Mouse (Mus musculus) intestine, embryonic 14.5 days (tissue): ENCODE measurements around the gene Dock1. TPM values are rescaled to one million over a fixed set of nuclear protein-coding genes. Genes with fewer than 3 reads are reported as not detected.

Experiments used
- ATAC-seq: fragments of 200-750 bp; cut with Nextera tagmentation; replicated peaks from 2 replicates; pipeline ENCODE4 v1.8.0; 2017; ENCODE audit warnings: low read depth, moderate number of reproducible peaks, moderate TSS enrichment, moderate library complexity; ENCODE audit not compliant: low FRiP score, low TSS enrichment
- DNase-seq: peaks from one replicate; pipeline ENCODE4 v3.0.0-alpha.2; 2018; ENCODE audit warnings: low spot score
- H3K27ac ChIP-seq: fragments of 300-500 bp; sonication (generic); 2 replicates; pipeline ENCODE4 v1.5.1; 2014; ENCODE audit warnings: low read depth, mild to moderate bottlenecking, control low read depth
- H3K27me3 ChIP-seq: fragments of 300-500 bp; sonication (generic); replicated peaks from 2 replicates; pipeline ENCODE4 v1.6.1; 2014; ENCODE audit warnings: low read length, control low read depth; ENCODE audit not compliant: control insufficient read depth, insufficient read depth
- H3K36me3 ChIP-seq: fragments of 300-500 bp; sonication (generic); 2 replicates; pipeline ENCODE4 v1.6.1; 2014; ENCODE audit warnings: low read length, control low read depth; ENCODE audit not compliant: control insufficient read depth, insufficient read depth
- H3K4me1 ChIP-seq: fragments of 300-500 bp; sonication (generic); replicated peaks from 2 replicates; pipeline ENCODE4 v1.6.1; 2014; ENCODE audit warnings: low read length, control low read depth, mixed read lengths; ENCODE audit not compliant: control insufficient read depth, insufficient read depth
- H3K4me2 ChIP-seq: fragments of 300-500 bp; sonication (generic); 2 replicates; pipeline ENCODE4 v1.6.1; 2014; ENCODE audit warnings: low read length
- H3K4me3 ChIP-seq: fragments of 300-500 bp; sonication (generic); 2 replicates; pipeline ENCODE4 v1.5.1; 2014; ENCODE audit warnings: low read depth, low read length, control low read depth, mixed read lengths
- H3K9ac ChIP-seq: fragments of 300-500 bp; sonication (generic); 2 replicates; pipeline ENCODE4 v1.6.1; 2014; ENCODE audit warnings: mild to moderate bottlenecking, low read length
- H3K9me3 ChIP-seq: fragments of 300-500 bp; sonication (generic); 2 replicates; pipeline ENCODE4 v1.6.1; 2016; ENCODE audit warnings: low read length, control low read depth; ENCODE audit not compliant: control insufficient read depth
- WGBS: fragments of 180-500 bp; shearing (Covaris S2); extraction: QIAGEN DNeasy Blood & Tissue Kit; methylation state at CpG from one replicate; pipeline ENCODE4 v1.1.7; 2014; 5-methylcytosine and 5-hydroxymethylcytosine counted together
- polyA plus RNA-seq: library from polyadenylated mRNA; unstranded; fragments of >200 nt; fragmentation: Nextera tagmentation; extraction: Ambion mirVana; gene quantifications from 2 replicates; pipeline ENCODE4 v1.2.1, GENCODE M21; 2014

Gene Dock1
- polyA plus RNA-seq, 1 experiment from 2014 or later = 37.9 TPM

DNA sequence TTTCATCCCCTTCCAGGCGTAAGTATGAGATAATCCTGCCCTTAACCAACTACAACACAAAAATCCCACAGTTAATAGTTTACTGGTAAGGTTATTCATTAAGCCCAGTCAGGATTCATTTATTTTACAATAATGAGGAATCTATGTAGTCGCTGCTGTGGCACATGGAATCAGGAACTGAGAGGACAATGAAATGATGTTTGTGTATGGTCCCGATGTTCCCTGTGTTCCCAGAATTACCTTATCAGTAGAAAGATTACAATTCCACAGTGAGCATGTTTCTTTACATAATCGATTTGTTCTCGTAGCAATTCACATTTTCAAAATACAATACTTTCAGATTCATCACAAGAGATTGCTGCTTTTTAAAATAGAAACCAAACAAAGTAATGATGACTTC lies 83.0 kb downstream of the Dock1 start:
- ATAC-seq (no peak), DNase-seq (no peak)
- Histone ChIP-seq H3K27ac (no peak overlapping the region), H3K27me3 (no peaks in the 10 kb centered on the region), H3K4me3 (no peak overlapping the region), H3K4me2 (no peak overlapping the region), H3K9me3 (no peaks in the 10 kb centered on the region), H3K4me1 (no peaks in the 10 kb centered on the region), H3K36me3 (peaks cover 89% of the 10 kb centered on the region), H3K9ac (no peak overlapping the region)
- WGBS = 56% methylated on average over 5 of the region's 5 CpGs

DNA sequence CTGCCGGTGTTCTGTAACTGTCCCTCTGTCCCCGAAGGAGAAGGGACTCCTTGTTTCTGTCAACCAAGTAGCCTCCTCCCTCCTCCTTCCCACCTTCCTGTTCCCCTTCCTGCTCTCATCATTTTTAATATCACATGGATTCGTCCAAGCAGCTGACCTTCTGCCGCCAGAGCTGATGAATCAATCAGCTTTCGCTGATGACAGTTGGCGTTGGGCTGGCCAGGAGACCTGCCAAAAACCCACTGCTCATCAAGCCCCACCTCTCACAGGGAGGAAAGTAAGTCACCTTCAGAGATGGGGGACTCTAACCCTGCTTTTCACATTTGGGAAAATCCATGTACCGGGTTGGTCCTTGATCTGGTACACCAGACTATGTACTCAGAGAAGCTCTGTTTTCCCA lies 87.2 kb downstream of the Dock1 start:
- ATAC-seq (no peak), DNase-seq (no peak)
- H3K36me3 ChIP-seq = peaks cover 84% of the 10 kb centered on the region
- H3K27ac ChIP-seq = no peak overlapping the region
- no peak overlapping the region for H3K9ac ChIP-seq
- no peaks in the 10 kb centered on the region for H3K9me3 ChIP-seq
- 91% methylated on average over 7 of the region's 7 CpGs for WGBS
- H3K4me1 ChIP-seq = no peaks in the 10 kb centered on the region
- H3K4me2 ChIP-seq = no peak overlapping the region
- H3K27me3 ChIP-seq = no peaks in the 10 kb centered on the region
- no peak overlapping the region for H3K4me3 ChIP-seq

DNA sequence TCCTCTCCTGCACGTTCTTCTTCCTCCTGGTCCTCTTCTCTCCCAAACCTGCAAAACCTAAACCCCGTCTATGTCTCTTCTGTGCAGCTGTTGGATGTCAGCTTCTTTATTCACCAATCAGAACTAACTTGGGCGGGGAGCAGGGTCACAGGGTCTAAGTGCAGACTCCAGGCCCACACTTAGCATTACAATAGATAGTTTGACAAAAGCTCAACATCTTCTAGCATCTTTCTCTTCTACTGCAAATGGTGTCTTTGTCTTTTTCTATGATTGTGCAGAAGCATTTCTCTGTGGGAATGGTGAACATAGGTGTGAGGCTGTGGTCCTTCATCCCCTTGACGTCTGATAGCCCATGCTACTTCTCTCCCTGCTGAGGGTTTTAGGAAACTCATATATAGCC lies 91.3 kb downstream of the Dock1 start:
- peaks cover 90% of the 10 kb centered on the region for H3K36me3 ChIP-seq
- H3K9ac ChIP-seq = no peak overlapping the region
- DNase-seq = no peak
- WGBS = 80% methylated on average over 4 of the region's 4 CpGs
- H3K4me2 ChIP-seq = no peak overlapping the region
- no peaks in the 10 kb centered on the region for H3K9me3 ChIP-seq
- no peak overlapping the region for H3K27ac ChIP-seq
- no peaks in the 10 kb centered on the region for H3K4me1 ChIP-seq
- H3K27me3 ChIP-seq = no peaks in the 10 kb centered on the region
- no peak overlapping the region for H3K4me3 ChIP-seq
- ATAC-seq = no peak

DNA sequence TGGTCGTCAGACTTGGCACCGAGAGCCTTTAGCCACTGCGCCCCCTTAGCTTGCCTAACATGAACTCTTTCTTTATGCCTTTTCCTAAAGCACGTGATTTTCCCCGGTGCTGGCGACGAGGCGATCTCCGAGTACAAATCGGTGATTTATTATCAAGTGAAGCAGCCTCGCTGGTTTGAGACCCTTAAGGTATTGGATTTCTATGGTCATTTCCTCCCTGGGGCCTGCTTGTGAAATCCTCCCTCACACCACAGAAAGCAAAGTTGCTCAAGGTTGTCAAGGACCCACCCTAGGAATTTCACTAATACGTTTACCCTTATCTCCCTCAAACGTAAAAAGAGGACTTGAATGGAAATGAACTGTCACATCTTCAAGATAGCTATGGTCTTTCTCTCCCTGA lies 94.7 kb downstream of the Dock1 start:
- Histone ChIP-seq H3K4me1 (no peaks in the 10 kb centered on the region), H3K36me3 (peaks cover 93% of the 10 kb centered on the region), H3K4me2 (no peak overlapping the region), H3K27ac (no peak overlapping the region), H3K4me3 (no peak overlapping the region), H3K9me3 (no peaks in the 10 kb centered on the region), H3K27me3 (no peaks in the 10 kb centered on the region), H3K9ac (no peak overlapping the region)
- ATAC-seq = no peak
- 72% methylated on average over 13 of the region's 13 CpGs for WGBS
- no peak for DNase-seq

DNA sequence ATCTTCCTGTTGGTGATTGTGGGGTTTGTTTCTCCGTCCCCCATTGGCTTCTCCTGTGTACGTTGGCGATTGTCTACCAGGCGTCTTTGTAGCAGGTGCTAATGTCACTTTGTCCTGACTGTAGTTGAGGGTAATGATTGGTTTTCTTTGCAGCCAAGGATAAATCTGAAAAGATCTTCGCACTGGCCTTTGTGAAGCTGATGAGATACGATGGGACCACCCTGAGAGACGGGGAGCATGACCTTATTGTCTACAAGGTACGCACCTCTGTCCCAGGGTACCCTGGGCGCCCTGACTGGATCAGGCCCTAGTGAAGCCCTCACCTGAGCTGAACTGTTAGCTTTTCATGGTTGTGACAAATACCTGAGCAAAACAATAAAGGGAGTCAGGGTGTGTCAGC lies 100.9 kb downstream of the Dock1 start:
- Histone ChIP-seq H3K9ac (no peak overlapping the region), H3K36me3 (peaks cover 76% of the 10 kb centered on the region), H3K27ac (no peak overlapping the region), H3K4me2 (no peak overlapping the region), H3K4me1 (no peaks in the 10 kb centered on the region), H3K4me3 (no peak overlapping the region), H3K27me3 (no peaks in the 10 kb centered on the region), H3K9me3 (no peaks in the 10 kb centered on the region)
- 93% methylated on average over 9 of the region's 9 CpGs for WGBS
- ATAC-seq (no peak), DNase-seq (no peak)

DNA sequence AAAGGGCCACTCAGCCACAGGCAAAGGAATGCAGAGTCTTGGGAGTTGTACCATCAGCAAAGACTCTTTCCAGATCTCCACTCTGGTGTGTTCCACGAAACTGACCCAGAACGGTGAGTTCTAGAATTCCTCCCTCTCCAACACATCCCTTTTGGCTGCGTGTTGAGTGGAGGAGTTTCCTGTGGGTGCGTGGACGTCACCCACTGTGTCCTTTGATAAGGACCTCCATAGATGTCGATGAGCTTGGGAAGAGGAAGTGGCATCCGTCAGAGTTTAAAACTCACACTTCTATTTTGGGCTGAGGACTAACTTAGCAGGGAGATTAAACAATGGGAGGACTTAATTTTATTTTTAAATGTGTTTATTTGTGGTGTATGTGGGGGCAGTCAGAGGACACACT lies 101.9 kb downstream of the Dock1 start:
- Histone ChIP-seq H3K36me3 (peaks cover 71% of the 10 kb centered on the region), H3K9ac (no peak overlapping the region), H3K4me2 (no peak overlapping the region), H3K27ac (no peak overlapping the region), H3K4me1 (no peaks in the 10 kb centered on the region), H3K9me3 (no peaks in the 10 kb centered on the region), H3K27me3 (no peaks in the 10 kb centered on the region), H3K4me3 (no peak overlapping the region)
- ATAC-seq = no peak
- 89% methylated on average over 7 of the region's 7 CpGs for WGBS
- no peak for DNase-seq

DNA sequence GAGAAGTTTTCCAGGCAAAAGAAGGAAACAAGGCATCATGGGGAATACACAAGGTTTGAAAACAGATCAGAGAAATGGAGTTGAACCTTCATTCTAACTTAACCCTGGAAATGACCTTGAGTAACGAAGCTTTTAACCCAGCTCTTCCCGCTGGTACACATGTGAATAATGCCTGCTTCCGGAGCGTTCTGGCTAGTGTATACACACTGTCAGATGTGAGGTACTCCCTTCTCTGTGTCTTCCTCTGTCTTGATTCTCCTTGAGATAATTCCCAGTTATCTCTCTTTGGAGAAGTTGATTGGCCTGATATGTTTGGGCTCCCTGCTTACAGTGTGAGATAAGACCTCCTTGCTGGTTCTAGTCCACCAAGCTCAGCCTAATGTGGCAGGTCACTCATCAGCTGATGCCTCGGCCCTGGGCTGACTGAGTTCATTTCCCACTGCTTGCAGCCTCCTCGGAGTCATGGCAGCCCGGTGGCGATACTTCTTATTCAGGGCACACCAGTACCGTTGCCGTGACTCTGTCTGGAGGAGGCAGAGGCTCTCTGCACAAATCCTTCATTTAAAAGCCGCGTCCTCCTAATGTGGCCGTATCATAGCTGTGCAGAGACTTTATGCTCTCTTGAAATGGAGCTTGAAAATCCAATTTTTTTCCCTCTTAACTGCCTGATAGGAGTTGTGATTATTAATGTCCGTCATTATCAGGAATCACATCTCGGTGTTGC lies 102.6 kb downstream of the Dock1 start:
- Histone ChIP-seq H3K36me3 (peaks cover 71% of the 10 kb centered on the region), H3K4me3 (no peak overlapping the region), H3K27me3 (no peaks in the 10 kb centered on the region), H3K4me2 (no peak overlapping the region), H3K27ac (no peak overlapping the region), H3K9ac (no peak overlapping the region), H3K9me3 (no peaks in the 10 kb centered on the region), H3K4me1 (no peaks in the 10 kb centered on the region)
- WGBS = 78% methylated on average over 15 of the region's 15 CpGs
- ATAC-seq = no peak
- no peak for DNase-seq

DNA sequence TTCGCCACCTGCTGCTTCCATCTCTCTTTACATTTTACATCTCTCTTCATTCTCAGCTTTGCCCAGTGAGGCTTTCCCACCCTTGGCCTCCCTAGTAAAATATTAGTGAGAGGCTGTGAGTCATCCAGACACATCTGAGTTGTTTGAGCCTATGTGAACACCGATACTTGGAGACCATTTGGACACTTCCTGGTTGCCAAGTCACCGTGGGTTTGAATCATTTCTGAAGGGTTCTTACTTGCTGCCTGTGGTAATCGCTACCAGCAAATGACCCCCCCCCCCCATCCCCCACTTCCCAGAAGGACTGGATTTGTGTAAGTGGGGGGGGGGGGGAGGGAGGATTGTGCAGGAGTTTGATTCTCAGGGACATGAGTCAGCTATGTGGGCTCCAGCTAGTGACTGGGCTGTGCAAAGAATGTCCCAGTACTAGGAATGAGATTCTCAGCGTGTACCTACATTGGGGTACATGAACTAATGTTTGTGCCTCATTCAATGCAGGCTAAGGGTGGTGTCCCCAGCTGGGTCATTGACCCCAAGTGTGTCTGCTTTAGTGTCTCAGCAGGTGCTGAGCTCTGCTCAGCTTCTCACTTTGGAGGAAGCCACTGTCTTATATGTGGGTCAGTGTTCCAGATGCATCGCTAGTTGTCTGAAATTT lies 103.4 kb downstream of the Dock1 start:
- Histone ChIP-seq H3K4me3 (no peak overlapping the region), H3K27ac (0 out of 2 replicates have a peak overlapping the region, but pooled peaks have one; percentile 22), H3K27me3 (no peaks in the 10 kb centered on the region), H3K36me3 (peaks cover 71% of the 10 kb centered on the region), H3K9ac (no peak overlapping the region), H3K9me3 (no peaks in the 10 kb centered on the region), H3K4me1 (no peaks in the 10 kb centered on the region), H3K4me2 (no peak overlapping the region)
- WGBS = 79% methylated on average over 6 of the region's 6 CpGs
- DNase-seq (no peak), ATAC-seq (peak; percentile 79)
